Mouse (Mus musculus) ovary, postnatal 10 days (tissue): Measurements from ENCODE around the gene Galnt18.

Experiments
- DNase-seq: peaks from one replicate; pipeline ENCODE4 v3.0.0; 2022; ENCODE audit warnings: low spot score

Gene Galnt18

DNA sequence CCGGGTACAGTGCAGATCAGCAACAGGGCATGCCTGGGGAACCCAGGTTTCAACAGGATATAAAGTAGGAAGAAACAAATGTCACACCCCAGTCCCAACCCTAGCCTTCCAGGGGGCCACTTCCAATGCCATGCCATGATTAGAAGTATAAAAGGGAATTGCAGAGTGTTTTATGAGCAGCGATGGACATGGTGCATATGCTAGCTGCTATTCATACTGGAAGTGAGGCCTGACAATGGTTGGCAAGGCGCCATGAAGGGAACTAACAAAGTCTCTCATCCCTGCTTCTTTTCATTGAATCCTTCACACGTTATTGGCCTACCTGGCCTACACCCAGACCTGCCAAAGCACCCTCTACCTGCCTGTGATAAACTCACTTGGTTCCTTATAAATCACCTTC, 295.9 kb downstream of the Galnt18 start:
- DNase-seq, result no peak

DNA sequence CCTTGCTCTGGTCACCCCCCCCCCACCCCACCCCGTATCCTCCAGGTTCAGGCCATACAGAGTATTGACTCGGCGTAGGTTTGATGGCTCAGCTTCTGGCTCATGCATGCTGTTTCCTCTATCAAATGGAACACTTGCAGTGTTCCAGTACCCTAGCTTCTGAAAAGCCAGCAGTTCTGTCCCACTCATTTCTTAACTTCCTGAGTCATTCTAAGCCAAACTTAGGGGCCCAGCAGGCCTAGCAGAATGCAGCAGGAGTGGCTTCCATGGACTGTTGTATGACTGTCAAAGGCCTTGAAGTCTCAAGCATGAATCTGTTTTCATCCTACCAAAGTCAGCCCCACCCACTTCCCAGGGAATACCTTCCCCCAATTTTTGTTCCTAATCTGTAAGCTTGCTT, 296.5 kb downstream of the Galnt18 start:
- DNase-seq, result no peak

DNA sequence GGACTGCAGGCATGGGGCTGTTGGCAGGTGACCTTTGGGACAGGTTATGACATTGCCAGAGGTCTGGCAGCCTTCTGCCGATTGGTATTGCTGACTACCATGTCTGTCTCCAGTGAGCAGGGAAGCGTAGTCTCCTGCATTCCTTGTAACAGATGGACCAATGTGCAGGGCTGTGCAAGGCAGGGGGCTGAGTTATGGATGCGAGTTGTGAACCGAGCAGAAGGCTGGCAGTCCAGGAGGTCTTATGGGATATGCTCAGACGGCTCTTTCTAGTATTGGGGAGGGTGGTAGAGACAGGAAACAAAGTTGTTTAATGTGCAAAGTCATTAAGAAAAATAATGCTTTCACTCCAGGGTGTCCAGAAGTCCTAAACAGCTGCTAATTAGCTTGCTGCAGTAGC, 312.1 kb downstream of the Galnt18 start:
- DNase-seq, result no peak

GRCm38 (mm10) chr7:111466720-111467119, 313.1 kb downstream of the Galnt18 start:
- DNase-seq, result no peak

GRCm38 (mm10) chr7:111466121-111466520, 313.7 kb downstream of the Galnt18 start:
- DNase-seq, result no peak

DNA sequence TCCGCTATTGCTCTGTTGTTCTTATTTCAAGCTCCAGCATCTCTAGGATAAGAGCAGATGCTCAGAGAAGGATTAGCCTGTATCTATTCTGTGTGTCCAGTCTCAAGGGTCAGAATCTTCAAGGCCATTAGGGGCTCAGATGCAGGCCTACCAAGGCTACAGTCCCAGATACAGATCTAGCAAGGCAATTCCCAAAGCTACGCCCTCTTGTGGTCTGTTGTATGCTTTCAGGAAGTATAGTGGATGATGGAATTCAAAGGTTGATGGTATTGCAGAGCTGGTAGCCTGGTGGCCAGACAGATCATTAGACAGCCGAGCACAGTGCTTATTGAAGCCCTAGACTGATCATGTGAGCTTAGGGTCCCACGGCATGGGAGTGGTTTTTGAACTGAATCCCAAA, 320.1 kb downstream of the Galnt18 start:
- DNase-seq, result no peak

GRCm38 (mm10) chr7:111456007-111456406, 323.8 kb downstream of the Galnt18 start:
- no peak for DNase-seq

DNA sequence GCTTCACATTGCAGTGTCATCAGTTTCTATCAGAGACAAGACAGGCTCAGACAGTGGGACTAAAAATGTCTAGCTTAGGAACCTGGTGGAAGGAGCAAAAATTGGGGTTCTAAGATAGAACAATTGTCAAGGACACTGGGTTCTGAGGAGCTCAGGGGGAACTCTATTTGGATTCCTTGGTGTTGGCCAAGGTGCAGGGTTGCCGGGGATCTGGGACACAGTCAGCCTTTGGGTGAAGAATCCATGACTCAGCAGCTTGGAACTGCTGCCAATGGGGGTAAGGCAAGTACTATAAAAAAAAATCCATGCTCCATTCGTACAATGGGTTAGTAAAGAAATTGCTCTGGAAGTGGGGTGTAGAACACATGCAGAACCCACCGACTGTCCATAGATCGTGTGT, 324.2 kb downstream of the Galnt18 start:
- no peak for DNase-seq

DNA sequence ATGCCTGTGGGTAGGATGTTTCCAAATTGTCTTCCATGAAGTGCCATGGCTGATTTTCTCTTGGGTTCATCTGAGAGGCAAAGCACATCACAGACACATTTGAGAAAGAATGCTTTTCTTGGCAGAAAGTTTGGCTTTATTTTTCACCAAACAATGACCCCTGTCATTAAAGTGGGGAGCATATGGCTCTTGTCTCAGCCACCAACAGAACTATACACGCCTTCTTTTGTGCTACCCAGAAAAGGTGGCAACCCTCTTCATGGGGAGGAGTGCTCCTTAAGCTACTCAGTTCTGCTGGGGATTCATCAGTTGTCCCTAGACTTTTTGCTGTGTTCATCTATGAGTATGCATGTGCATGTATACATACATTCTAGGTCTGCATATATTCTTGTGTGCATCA, 327.8 kb downstream of the Galnt18 start:
- no peak for DNase-seq

GRCm38 (mm10) chr7:111450286-111451095, 329.3 kb downstream of the Galnt18 start:
- no peak for DNase-seq

- no peak for DNase-seq
These were observed 346.6 kb downstream of the Galnt18 start for GRCm38 (mm10) chr7:111433173-111433572.

DNA sequence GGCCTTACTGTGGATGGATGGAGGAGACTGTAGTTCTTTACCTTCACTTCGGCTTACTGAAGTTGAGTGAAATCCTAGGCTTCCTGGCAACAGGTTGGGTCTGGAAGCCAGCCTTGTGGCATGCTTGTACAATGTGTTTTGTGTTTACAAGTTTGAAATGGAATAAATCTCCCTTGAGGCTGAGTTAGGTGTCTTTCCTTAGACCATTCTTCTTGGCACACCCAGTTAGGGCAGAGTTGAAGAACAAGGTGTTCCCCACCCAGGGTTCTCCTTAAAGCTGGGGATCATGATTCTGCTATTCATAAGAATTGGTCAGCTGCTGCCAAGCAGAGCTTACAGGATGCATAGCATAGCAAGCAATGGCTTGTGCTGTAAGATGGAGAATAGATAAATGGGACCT, 352.4 kb downstream of the Galnt18 start:
- no peak for DNase-seq
